Mouse (Mus musculus) layer of hippocampus, postnatal 36 days (tissue): Measurements from ENCODE around the gene Gm648. TPM values are rescaled to one million over a fixed set of nuclear protein-coding genes. Genes with fewer than 3 reads are reported as not detected.
"Not testable (repeated sequence)": the region's sequence is repeated elsewhere in the genome, so short reads cannot be mapped to it uniquely, and the experiment has no call there.

Source experiments
- DNase-seq, 2 experiments: peaks; one replicate each; pipeline ENCODE4 v3.0.0; 2022
- microRNA-seq, 2 experiments: library from miRNA; unstranded; fragments of <30 nt; microRNA quantifications; one replicate each; pipeline ENCODE4 v1.2.0; 2021
- total RNA-seq, 2 experiments: library from RNA; stranded (reverse); gene quantifications; 2 replicates each; pipeline ENCODE4 v1.2.3; 2021

The Gm648 gene
- not detected for total RNA-seq

- no peak for DNase-seq
Measured at GRCm38 (mm10) chrX:56549506-56549905, at the start of gene Gm648. Gene Gm648 (minus strand): TSS chrX:56549606.

GRCm38 (mm10) chrX:56597887-56598640 lies 48.7 kb upstream of the Gm648 start, which contains the start of gene Mmgt1:
Gene Mmgt1 (minus strand): TSS chrX:56598069.
- peak; percentile 90 to 94 for DNase-seq

- DNase-seq: peak in 1 of 2 experiments; percentile 4
Measured at GRCm38 (mm10) chrX:56597219-56597886, 47.9 kb upstream of the Gm648 start.

GRCm38 (mm10) chrX:56578200-56578599 lies 28.8 kb upstream of the Gm648 start:
- no peak for DNase-seq

GRCm38 (mm10) chrX:56572465-56572864 lies 23.1 kb upstream of the Gm648 start:
- no peak for DNase-seq

GRCm38 (mm10) chrX:56553584-56553983 lies 4.2 kb upstream of the Gm648 start:
- DNase-seq: no peak

GRCm38 (mm10) chrX:56537162-56537561 lies 12.2 kb downstream of the Gm648 start:
- peak; percentile 5 to 10 for DNase-seq

- DNase-seq: peak; percentile 51 to 60
Measured at GRCm38 (mm10) chrX:56531266-56531665, 18.1 kb downstream of the Gm648 start.

GRCm38 (mm10) chrX:56524442-56524841 lies 25.0 kb downstream of the Gm648 start, which contains the start of gene Gm10477:
Gene Gm10477 (plus strand): TSS chrX:56524742.
- not testable (repeated sequence) for DNase-seq

GRCm38 (mm10) chrX:56497241-56497640 lies 52.2 kb downstream of the Gm648 start:
- DNase-seq: peak in 1 of 2 experiments; percentile 4

Small RNA genes within 50 kb of the gene (microRNA-seq; reads per million reads assigned to microRNA genes)
- gene Mir5116: 0 to 0.30 reads per million in 2 experiments

Other genes starting within 250 kb of the Gm648 start
- 1 to 10 TPM; 4.1 to 4.5 TPM for gene Zfp449, start 203.2 kb downstream of the Gm648 start, total RNA-seq
- gene Smim10l2a, start 175.0 kb downstream of the Gm648 start, total RNA-seq: 10 to 100 TPM; 17.2 to 17.9 TPM
- not detected for gene Gm2174, start 101.6 kb downstream of the Gm648 start, total RNA-seq
- 10 to 100 TPM; 30.3 to 35.6 TPM for gene Ints6l, start 94.7 kb downstream of the Gm648 start, total RNA-seq
- gene Gm10477, start 24.9 kb downstream of the Gm648 start, total RNA-seq: not detected
- gene Mmgt1, start 48.5 kb upstream of the Gm648 start, total RNA-seq: 10 to 100 TPM; 28.0 to 31.3 TPM
- gene Slc9a6, start 60.2 kb upstream of the Gm648 start, total RNA-seq: 100 to 1,000 TPM in 1 of 2 experiments, 10 to 100 TPM in 1; 94.2 to 108 TPM
- 10 to 100 TPM; 78.4 to 87.0 TPM for gene Fhl1, start 182.2 kb upstream of the Gm648 start, total RNA-seq